Mouse (Mus musculus) stomach, adult 2 months (tissue): Measurements from ENCODE around the gene Klb. TPM values are rescaled to one million over a fixed set of nuclear protein-coding genes. Genes with fewer than 3 reads are reported as not detected.

Experiments used
- polyA plus RNA-seq: library from polyadenylated mRNA; depleted of rRNA; stranded (reverse); fragments of >200 nt; gene quantifications from 2 replicates; pipeline ENCODE4 v1.2.3, GENCODE M21; 2012; rRNA removed

Gene Klb
- polyA plus RNA-seq: 0.11 and 0.35 TPM in 2 replicates

GRCm38 (mm10) chr5:65348168-65348567, at the start of gene Klb:
Klb (plus strand) TSS chr5:65348314.

GRCm38 (mm10) chr5:65335298-65336074, 12.6 kb upstream of the Klb start, which contains the start of gene Rfc1:
Rfc1 (minus strand) TSS chr5:65335670.

GRCm38 (mm10) chr5:65390648-65391644, 42.8 kb downstream of the Klb start, which contains the start of the genes Rpl9 and Lias:
Rpl9 (minus strand) TSS chr5:65391444.
Lias (plus strand) TSS chr5:65391497.

Other genes with a start within 250 kb of the Klb start
- gene Klhl5, start 240.8 kb upstream of the Klb start, polyA plus RNA-seq: 4.2 and 4.4 TPM in 2 replicates
- gene Wdr19, start 148.6 kb upstream of the Klb start, polyA plus RNA-seq: 0.47 and 0.76 TPM in 2 replicates
- 1.1 and 1.9 TPM in 2 replicates for gene Rfc1, start 12.6 kb upstream of the Klb start, polyA plus RNA-seq
- gene Rpl9, start 43.1 kb downstream of the Klb start, polyA plus RNA-seq: 21.7 and 25.7 TPM in 2 replicates
- 2.3 and 2.4 TPM in 2 replicates for gene Lias, start 43.2 kb downstream of the Klb start, polyA plus RNA-seq
- 12.9 and 18.6 TPM in 2 replicates for gene Ugdh, start 87.6 kb downstream of the Klb start, polyA plus RNA-seq
- not detected in 2 replicates for gene Gm43552, start 144.5 kb downstream of the Klb start, polyA plus RNA-seq
- 80.7 and 97.3 TPM in 2 replicates for gene Smim14, start 188.9 kb downstream of the Klb start, polyA plus RNA-seq
- gene Ube2k, start 188.9 kb downstream of the Klb start, polyA plus RNA-seq: 1.8 and 4.7 TPM in 2 replicates